Mouse (Mus musculus) bone marrow, adult 2 months (tissue): Measurements from ENCODE around the gene Gal3st2b.
"Not testable (repeated sequence)": the region's sequence is repeated elsewhere in the genome, so short reads cannot be mapped to it uniquely, and the experiment has no call there.

Experiments
- CTCF ChIP-seq: fragments of 200-500 bp; IDR thresholded peaks from 2 replicates; pipeline ENCODE4 v1.5.1; 2011; ENCODE audit warnings: low read length, control low read depth; ENCODE audit not compliant: control insufficient read depth, insufficient read depth
- POLR2A ChIP-seq: fragments of 200-500 bp; IDR thresholded peaks from 2 replicates; pipeline ENCODE4 v1.6.1; 2011; ENCODE audit warnings: low read depth, mild to moderate bottlenecking, control low read depth, low read length, borderline replicate concordance; ENCODE audit not compliant: control insufficient read depth

DNA sequence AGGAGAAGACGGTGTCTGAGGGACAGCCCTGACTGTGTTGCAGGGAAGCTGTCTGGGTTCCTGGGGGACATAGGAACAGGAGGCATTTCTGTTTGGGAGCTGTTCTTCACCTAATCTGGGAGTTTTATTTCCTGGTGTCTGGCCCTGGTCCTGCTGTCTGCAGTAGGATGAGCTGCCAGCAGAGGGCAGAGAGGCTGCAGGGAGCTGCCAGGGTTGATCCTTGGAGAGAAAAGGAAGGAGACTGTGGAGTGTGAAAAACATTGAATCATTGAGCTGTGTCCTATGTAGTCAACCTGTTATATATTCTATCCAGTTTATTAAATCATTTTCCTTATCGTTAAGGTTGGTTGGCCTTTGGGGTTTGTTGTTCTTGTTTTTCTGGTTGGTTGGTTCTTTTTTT, 62.8 kb downstream of the Gal3st2b start:
- TF ChIP-seq CTCF, POLR2A: not testable (repeated sequence)
